Mouse (Mus musculus) heart, postnatal 0 days (tissue): Measurements from ENCODE around the gene Eno2.

ENCODE experiments used
- CTCF ChIP-seq: IDR thresholded peaks from 2 replicates; pipeline ENCODE4 v1.5.1; 2016; ENCODE audit warnings: antibody characterized with exemption, control low read depth, low read depth
- EP300 ChIP-seq: IDR thresholded peaks from 2 replicates; pipeline ENCODE4 v1.6.1; 2016; ENCODE audit warnings: antibody characterized with exemption, low read depth

DNA sequence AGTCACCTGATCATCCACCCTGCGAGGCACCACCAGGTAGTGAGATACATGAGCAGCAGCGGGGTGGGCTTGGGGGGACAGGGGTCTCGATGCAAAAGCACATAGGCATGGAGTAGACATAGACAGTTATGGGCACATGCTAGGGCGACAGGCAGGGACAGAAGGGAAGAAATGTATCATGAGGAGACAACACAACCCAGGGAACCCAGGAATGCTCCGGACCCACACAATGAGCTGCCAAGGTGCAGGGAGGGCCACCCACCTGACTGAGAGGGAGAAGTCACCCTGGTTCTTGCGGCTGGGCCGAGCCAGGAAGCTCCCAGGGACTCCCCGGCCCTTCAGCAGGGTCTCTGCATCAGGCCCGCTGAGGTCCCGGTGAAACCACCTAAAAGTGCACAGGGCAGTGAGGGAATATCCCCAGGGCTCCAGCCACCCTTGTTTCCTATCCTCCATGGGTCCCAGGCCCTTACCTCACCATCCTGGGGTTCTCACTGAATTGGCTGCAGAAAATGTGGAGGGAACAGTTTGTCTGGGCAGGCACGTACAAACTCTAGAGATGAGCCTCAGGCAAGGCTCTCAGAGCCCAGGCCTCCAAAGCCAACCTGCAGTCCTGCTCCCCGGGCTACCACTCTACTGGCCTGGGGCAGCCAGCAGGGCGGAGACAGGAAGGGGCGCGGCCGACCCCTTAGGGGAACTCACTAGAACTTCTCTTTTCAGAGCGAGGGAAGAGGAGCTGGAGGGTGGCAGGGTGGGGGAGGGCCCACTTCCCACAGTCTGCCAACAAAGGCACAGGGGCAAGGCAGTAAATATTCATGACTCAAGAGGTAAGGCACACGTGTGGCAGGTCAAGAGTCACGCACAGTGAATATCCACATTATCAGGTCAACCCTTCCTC, 36.8 kb downstream of the Eno2 start:
- TF ChIP-seq CTCF (no peak), EP300 (no peak)
